ENCODE assay signal across 10 mouse cellular contexts in the genomic region with DNA sequence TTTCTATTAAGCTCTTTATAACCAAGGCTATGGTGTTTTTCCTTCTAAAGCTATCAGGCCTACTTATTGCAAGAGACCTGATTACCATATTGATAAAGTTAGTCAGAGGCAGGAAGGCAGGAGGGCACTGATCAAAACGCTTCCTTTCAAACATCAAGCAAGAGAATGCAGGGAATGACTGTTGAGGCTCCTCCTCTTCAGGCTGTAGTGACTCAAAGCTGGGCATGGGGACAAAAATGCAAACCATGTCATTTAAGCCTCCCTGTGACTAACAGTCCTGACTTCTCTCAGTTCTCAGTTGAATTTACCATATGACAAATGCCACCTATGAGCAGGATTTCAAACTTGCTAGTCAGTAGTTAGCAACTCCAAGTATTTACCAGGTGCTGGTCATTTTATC. TPM values are rescaled to one million over a fixed set of nuclear protein-coding genes. Genes with fewer than 3 reads are reported as not detected.
DNase-seq lines count a peak whose midpoint lies in the region; ATAC-seq and TF ChIP-seq lines count a peak whose summit lies in the region.
"Had no signal": no experiment of that assay in that cellular context is flagged by ENCODE, and none has a peak within 500 bp of the region (broad histone marks: within the 10 kb centered on the region; RNA-seq: fewer than 3 reads in every experiment).

No protein-coding gene starts in this region.

- H3K4me3 ChIP-seq in kidney, embryonic 16.5 days (ENCODE audit: low read length): no peak overlapping the region
- no peak overlapping the region for H3K4me3 ChIP-seq in C2C12 (ENCODE audit: insufficient read depth, poor library complexity, severe bottlenecking)
- no peak overlapping the region for H3K4me3 ChIP-seq in hindbrain, embryonic 13.5 days

- DNase-seq in kidney, adult 8-10 months: peak; percentile 6 to 18
- DNase-seq in adrenal gland, postnatal 25 days: peak; percentile 61
- DNase-seq in heart, postnatal 4 days: peak; percentile 70
- DNase-seq in cerebellum, postnatal 36 days: no peak
- DNase-seq in cerebellum, adult 11 months: no peak
- DNase-seq: cerebellum, adult 9-11 months had no signal

- H3K9me3 ChIP-seq in kidney, embryonic 16.5 days (ENCODE audit: low read length): no peaks in the 10 kb centered on the region
- no peaks in the 10 kb centered on the region for H3K9me3 ChIP-seq in hindbrain, embryonic 13.5 days

- H3K4me2 ChIP-seq in kidney, embryonic 16.5 days (replicated peaks; ENCODE audit: low read depth, low read length): no peak overlapping the region
- H3K4me2 ChIP-seq in hindbrain, embryonic 13.5 days: no peak overlapping the region

- no peaks in the 10 kb centered on the region for H3K79me3 ChIP-seq in C2C12 (ENCODE audit: low read depth)

- no peaks in the 10 kb centered on the region for H3K27me3 ChIP-seq in kidney, embryonic 16.5 days (ENCODE audit: insufficient read depth, low read length)
- no peaks in the 10 kb centered on the region for H3K27me3 ChIP-seq in C2C12 (ENCODE audit: control insufficient read depth, insufficient read depth, insufficient read length)
- H3K27me3 ChIP-seq in hindbrain, embryonic 13.5 days: no peaks in the 10 kb centered on the region

- TF ChIP-seq CTCF in C2C12 (IDR thresholded peaks at IDR 0.05; ENCODE audit: control insufficient read depth, insufficient read depth, insufficient read length): no peak

- ATAC-seq in kidney, embryonic 16.5 days (ENCODE audit: low FRiP score, low TSS enrichment): no peak
- no peak for ATAC-seq in hindbrain, embryonic 13.5 days (ENCODE audit: low FRiP score)

- H3K9ac ChIP-seq in kidney, embryonic 16.5 days (replicated peaks; ENCODE audit: low read length): no peak overlapping the region
- no peak overlapping the region for H3K9ac ChIP-seq in hindbrain, embryonic 13.5 days

- H3K36me3 ChIP-seq in kidney, embryonic 16.5 days (ENCODE audit: insufficient read depth, low read length): no peaks in the 10 kb centered on the region
- H3K36me3 ChIP-seq in C2C12 (ENCODE audit: control insufficient read depth, insufficient read depth): no peaks in the 10 kb centered on the region
- H3K36me3 ChIP-seq in hindbrain, embryonic 13.5 days: no peaks in the 10 kb centered on the region

- 24% methylated on average over 1 of the region's 1 CpGs for WGBS in kidney, embryonic 16.5 days
- 15% methylated on average over 1 of the region's 1 CpGs for WGBS in hindbrain, embryonic 13.5 days

- H3K4me1 ChIP-seq in kidney, embryonic 16.5 days (ENCODE audit: insufficient read depth, low read length): no peaks in the 10 kb centered on the region
- H3K4me1 ChIP-seq in hindbrain, embryonic 13.5 days (replicated peaks): no peaks in the 10 kb centered on the region

- no peak overlapping the region for H3K27ac ChIP-seq in kidney, embryonic 16.5 days (ENCODE audit: low read length)
- H3K27ac ChIP-seq in hindbrain, embryonic 13.5 days: no peak overlapping the region
- H3K27ac ChIP-seq: stomach, postnatal 0 days had no signal

- no peak overlapping the region for H3ac ChIP-seq in C2C12 (ENCODE audit: control insufficient read depth, insufficient read length, low read depth)

- H3K79me2 ChIP-seq in C2C12 (ENCODE audit: control insufficient read depth, insufficient read depth): no peaks in the 10 kb centered on the region

TF ChIP-seq in C2C12, 6 proteins besides CTCF, POLR2A, EP300 and RAD21:
- peak; percentile 8 for TF ChIP-seq FOSL1 (IDR thresholded peaks at IDR 0.05; ENCODE audit: insufficient read depth, low read length, poor library complexity, severe bottlenecking)
- no peak for TF ChIP-seq MYOG (IDR thresholded peaks at IDR 0.05; ENCODE audit: control insufficient read depth, extremely low read depth, insufficient read length)

RNA-seq across cellular contexts. Expression of a gene that starts 10.6 kb away (rescaled TPM):
- 1.4 TPM in 2 replicates for polyA plus RNA-seq in kidney, embryonic 16.5 days (2015; fragmentation: Nextera tagmentation; extraction: Ambion mirVana)
- 1.6 TPM for polyA plus RNA-seq in C2C12 (2012; fragmentation: generic; extraction: Trizol)
- total RNA-seq in adrenal gland, postnatal 25 days (2021): 6.2 and 8.0 TPM in 2 replicates
- total RNA-seq in heart, postnatal 4 days (2021): 10 to 100 TPM; 37.0 to 38.4 TPM
- polyA plus RNA-seq in hindbrain, embryonic 13.5 days (2015; fragmentation: Nextera tagmentation; extraction: Ambion mirVana): 1.0 and 1.2 TPM in 2 replicates

Comparison
In these comparisons a context has a peak if more than half of its experiments do, and no peak if none do; other contexts are left out.
1. DNase-seq: peak in kidney, adult 8-10 months (2 of 2), adrenal gland, postnatal 25 days (single experiment) and heart, postnatal 4 days (single experiment); none in cerebellum, postnatal 36 days (0 of 2) and cerebellum, adult 11 months (single experiment).